Mouse (Mus musculus) telencephalon, adult 2 months (tissue): Measurements from ENCODE around the gene Milr1.
"Not testable (repeated sequence)": the region's sequence is repeated elsewhere in the genome, so short reads cannot be mapped to it uniquely, and the experiment has no call there.

Experiments
- DNase-seq: peaks from one replicate; pipeline ENCODE4 v3.0.0-alpha.2; 2011; ENCODE audit warnings: low read depth, low spot score

The Milr1 gene

DNA sequence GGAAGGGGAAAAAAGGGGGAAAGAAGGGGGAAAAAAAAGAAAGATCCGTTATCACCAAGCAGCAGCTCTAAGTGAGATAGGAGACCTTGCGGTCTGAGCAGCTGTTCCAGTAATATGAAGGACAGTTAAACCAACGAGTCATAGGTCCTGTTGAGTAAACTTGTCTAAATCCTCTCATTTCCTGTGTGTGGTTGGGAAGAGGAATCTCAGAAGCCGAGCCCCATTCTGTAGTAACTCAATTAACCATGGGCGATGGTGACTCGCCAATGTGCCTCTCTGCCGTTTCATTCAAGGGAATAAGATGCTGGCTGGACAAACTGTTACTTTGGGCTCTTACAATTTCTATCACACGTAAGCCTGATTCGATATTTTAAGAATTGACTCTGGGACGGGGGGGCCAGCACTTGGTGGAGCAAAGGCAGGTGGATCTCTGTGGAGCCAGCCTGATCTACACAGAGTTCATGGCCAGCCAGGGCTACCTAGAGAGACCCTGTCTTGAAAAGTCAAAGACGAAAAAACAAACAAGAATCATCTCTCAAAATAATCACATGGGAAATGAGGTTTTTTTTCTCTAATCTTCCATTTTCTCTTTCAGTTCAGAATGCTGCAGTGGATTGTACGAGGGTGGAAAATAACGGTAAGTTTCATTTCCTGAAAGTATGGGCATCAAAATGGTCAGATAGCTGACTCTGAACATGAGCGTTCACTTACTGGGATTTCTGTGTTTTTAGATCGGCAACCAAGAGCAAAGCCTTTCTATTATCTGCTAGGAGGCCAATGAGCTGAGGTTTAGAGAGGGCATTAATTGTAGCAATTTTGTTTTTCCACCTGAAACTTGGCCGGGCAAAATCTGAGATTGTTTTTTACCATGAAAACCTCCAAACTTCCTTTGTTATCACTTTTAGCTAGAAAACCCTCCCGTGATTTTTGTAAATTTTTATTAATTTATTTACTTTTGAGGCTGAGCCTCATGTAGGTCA lies at the start of gene Milr1:
Gene Milr1, plus strand, starts transcription at position 188 of the 980 bp plus-strand sequence.
- DNase-seq = no peak

DNA sequence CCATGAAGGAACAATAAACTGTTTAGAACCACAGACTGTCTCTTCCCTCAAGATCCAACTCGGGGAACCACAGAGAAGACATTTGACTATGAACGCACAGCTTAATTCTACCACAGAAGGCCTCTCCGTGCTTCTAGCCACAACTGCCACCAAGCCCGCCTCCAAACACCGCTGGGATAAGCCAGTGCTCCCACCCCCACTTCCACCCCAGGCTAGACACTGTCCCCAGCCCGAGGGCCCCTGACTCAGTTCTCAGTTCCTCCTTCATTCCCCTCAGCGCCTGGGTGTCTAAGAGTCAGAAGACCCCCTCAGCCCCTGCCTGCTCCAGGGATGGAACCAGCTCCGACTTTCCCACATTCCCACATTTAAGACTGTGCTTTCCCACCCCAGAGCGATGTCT lies 49.4 kb upstream of the Milr1 start:
- DNase-seq = no peak

DNA sequence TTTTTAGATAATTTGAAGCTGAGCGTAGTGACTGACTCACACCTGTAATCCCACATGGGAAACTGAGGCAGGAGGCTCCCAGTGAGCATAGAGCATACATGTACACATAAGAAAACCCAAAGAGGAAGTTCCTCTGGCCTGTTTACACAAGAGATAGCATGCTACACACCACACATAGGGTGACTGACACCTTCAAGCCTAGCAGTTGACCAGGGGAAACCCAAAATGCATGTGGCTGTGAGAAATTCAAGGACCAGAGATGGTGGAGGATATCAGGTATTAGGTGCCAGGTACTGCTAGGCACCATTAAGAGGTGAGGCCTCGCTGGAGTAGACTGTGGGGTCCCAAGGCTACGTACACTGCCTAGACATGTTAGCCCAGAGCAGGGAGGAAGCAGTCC lies 48.4 kb upstream of the Milr1 start:
- DNase-seq = no peak

DNA sequence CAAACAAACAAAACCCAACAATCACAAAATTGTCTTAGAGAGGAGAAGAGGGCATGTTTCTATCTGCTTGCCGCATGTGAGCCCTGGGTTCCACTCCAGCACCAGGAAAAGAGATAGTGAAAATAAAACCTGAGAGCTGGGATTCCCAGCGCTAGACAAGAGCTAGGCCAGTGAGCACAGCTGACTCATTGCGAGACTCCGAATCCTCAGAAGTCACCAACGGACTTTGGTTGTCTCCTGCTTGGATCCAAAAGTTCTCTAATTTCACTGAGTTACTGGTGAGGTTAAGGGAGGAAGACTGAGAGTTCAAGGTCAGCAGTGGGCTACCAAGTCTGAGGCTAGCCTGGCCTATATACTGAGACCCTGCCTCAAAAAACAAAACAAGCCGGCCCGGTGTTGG lies 47.1 kb upstream of the Milr1 start:
- DNase-seq = no peak

DNA sequence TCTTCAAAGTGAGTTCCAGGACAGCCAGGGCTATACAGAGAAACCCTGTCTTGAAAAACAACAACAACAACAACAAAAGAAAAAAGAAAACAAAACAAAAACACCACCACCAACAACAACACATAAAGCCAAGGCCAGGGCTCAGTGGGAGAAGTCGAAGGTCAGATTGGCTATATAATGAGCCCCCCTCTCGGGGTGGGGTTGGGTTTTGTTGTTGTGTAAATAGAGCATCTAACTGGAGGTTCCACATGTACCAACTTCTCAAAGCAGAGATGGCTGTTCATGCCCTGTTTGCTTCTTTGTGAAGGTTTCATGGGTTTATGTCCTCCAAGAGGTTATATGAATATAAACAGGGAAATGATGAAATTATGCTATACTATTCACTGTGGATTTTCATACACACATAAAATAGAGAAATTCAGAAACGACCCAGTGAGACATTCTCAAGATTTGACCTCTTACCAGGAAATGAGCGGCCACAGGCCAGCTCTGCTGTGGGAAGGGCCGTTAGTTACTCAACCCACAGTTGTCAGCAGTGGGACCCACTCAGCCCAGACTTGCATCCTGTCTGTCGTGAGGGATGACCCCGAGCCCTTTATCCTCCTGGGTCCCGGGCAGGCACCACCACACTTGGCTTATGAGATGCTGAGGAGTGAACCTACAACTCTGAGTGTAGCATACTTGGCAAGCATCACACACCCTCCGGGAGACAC lies 46.5 kb upstream of the Milr1 start:
- DNase-seq = no peak

DNA sequence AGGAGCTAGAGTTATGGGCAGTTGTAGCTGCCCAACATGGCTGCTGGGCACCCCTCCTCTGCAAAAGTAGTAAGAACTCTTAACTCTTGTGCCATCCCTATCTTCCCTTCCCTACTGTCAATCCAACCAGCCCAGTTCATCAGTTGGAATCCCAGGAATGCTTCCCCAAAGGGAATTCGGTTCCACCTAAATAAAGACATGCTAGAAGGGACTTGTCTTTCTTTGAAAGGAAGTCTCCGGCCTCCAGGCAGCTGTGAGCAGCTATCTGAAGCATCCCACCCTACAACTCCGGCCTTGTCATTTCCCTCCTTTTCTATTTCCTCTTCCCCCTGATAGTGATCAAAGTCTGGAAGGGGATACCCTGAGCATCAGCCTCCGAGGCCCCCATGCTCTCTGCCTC lies 44.8 kb upstream of the Milr1 start:
- no peak for DNase-seq

DNA sequence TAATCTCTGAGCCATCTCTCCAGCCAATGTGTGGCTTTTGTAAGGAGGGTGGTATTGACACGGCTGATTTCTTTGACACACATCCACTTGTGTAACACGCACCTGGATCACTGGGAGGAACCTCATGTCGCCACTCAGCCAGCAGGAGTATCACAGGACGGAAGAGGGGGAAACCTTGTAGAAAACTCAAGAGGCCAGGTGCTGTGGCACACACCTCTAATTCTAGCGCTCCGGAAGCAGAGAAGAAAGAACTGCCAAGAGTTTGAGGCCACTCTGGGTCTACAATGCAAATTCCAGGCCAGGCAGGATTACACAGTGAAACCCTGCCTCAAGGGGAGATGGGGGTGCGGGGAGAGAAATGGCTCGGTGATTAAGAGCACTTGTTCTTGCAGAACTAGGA lies 43.9 kb upstream of the Milr1 start:
- DNase-seq = no peak

DNA sequence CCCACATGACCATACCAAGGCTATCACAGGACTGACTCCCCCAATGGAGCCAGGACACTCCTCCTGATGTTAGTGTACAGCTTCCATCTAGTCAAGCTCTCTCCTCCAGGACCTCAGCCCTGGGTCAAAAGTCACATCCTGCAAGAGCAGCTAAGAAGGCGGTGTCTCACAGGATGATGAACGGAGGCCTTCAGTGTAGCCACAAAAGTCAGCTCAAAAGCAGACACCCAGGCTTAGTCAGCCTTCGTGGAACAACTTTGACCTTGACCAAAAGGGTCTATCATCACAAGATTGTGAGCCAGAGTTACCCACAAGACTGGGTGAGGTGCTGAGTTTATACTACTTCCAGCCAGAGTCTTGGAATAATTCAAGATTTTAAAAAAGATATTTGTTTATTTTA lies 43.2 kb upstream of the Milr1 start:
- DNase-seq = no peak

DNA sequence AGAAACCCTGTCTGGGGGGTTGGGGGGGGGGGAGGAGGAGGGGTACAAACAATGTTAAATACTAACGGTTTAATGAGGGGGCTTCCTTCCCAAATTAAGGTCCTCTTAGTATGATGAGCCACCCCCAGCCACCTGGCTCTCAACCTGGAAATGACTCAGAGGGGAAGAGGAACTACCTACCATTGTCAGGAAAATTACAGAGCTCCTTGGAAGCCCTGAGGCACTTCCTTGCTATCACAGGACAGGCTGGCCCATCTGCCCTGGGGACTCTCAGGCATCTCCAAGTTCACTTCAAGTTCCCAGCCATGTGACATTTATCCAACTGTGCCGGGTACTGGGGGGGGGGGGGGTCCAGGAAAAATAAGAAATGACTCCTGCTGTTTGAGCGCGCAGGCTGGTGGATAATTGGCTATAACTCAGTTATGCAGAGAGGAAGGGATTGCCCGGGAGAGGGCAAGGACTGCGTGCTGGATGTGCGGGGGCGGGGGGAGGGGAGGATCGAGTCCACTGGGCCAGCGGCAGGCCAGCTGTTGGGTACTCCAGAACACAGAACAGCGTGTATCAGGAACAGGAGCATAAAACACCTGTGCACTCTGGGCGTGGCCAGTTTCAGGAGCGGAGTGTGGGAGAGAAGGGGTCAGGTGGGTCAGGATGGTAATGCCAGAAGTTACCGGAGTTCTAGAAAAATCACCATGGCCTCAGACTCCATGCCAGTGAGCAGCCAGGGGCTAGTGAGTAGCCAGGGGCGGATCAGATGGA lies 41.6 kb upstream of the Milr1 start:
- no peak for DNase-seq

DNA sequence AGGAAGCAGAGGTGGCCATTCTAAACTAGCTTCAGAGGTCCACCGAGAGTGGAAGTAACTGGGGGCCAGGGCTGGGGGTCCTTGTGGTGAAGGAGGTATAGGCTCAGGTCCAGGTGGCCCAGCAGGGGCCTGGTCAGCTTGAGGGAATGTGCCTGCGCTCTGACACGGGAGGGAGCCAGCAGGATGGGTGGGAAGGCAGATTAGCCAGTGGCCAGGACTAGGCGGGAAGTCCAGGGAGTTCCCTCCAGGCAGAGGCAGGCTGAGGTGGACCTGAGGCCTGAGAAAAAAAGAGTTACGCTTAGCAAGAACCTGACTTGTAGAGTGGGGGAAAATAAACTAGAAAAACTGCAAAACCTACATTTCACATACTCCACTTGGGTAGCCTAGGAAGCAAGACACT lies 40.2 kb upstream of the Milr1 start:
- DNase-seq = no peak

DNA sequence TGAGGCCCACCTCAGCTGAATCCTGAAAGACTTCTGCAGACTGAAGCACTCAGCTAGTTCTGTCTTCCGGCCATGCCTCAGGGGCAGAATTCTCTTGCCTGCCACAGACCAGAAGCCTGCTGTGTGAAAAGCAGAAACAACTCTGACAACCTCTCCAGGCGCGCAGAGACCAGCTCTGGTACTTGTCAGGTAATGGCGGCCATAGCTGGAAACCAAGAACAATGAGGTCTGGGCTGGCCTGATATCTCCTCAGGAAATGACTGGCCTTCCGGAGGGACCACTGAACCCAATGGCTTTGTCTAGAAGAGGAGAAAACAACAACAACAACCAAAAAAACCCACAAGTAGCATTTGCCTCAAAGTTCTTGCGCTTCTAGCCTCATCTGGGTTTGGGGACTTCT lies 36.0 kb upstream of the Milr1 start:
- DNase-seq = no peak

DNA sequence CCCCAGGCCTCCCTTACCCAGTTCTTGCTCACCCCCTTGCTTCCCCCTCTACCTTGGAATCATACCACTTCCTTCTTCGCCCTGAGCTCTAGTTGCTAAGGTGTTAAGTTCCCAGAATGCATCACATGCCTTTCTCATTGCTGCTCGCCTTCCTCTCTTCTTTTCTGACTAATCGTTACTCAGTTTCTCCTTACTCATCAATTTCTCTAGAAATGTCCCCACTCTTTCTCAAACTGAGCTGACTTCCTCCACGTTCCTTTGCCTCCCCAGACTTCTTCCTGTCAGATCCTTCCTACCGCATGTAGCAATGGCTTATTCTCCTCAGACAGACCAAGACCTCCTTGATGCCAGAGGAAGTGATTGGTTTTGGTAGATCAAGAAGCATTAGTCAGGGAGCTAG lies 34.5 kb upstream of the Milr1 start:
- no peak for DNase-seq

DNA sequence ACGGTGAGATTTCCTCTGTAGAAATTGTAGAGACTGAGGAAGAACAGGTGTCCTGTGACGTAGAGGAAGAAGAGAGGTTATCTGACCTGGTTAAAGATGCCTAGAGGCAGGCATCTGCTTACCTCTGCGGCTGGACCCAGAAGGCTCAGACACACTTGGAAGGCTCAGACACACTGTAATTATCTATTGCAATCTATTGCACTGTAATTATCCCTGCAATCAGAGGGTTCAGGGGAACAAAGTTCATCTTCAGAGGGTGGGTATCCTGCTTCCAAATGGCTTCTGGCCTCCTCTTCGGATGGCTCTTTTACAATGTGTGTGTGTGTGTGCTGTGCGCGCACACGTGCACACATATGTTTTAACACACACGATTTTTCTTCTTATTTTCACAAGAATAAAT lies 30.6 kb upstream of the Milr1 start:
- no peak for DNase-seq

DNA sequence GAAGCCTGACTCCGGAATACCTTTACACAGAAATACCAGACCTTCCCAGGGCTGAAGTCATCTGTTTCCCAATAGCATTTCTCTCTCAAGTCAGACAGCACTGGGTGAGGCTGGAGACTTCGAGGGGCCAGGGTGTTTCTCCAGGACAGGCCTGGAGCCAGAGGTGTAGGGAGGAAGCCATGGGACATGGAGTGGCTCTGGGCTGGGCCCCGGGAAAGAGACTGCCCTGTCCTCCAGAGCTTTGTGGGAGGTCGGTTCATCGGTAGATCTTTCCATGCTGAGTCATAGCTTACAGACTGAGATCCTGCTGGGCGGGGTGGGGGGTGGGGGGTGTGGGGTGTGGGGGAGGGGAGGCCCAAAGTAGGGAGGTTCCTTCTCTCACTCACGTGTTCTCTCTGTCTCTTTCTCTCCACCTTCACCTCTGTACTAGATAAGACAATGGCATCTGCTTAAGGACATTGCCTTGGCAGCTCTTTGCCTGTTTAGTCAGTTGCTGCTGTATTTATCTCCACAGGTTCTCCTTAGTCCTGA lies 28.1 kb upstream of the Milr1 start:
- no peak for DNase-seq

DNA sequence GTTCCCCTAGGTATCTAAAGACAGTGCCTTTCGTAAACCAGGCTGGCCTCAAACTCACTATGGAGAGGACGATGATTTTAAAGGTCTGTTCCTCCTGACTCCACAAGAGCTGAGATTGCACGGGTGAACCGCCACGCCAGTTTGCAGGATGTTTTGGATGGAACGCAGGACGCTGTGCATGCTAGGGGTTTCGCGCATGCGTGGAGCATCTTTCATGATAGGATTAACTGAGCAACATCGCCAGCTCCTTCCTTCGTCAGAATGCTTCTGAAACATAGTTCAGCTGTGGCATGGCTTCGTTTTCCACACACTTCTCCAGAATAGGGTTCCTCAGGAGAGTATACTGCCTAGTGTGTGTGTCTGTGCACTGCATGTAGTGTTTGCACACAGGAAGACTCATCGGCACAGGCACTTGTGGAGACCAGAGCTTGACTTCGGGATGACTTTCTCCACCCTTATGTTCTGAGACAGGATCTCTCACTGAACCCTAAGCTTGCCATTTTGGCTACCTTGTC lies 27.4 kb upstream of the Milr1 start:
- no peak for DNase-seq

DNA sequence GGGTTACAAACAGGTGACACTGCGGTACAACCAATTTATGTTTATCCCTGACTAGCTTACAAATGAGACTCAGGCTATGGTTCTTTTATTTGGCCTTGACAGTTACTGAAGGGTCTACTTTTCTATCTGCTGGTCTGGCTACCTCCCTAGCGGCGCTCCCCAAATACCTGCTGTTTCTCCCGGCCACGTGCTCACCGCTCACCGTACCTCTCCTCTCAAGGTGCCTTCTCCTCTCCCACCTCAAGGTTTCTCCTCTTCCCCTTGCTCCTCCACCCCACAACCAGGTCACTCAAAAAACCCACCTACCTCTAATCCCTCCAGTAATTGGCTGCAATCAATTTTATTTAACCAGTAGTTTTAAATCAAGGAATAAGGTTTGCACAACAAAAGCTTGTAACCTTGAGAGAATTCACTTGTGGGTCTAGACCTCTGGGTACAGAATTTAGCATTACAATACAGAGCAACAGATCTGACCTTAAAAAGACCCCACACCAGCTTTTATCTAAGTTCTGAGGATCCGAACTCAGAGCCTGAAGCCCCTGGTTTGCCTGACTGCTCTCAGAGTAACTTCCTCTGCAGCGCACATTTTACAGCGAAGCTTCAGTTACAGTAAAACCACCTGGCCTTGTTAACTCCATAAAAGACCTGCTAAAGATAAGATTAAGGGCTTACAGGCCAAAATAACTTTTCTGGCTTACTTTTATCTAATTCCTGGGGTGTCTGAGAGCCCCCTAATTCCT lies 26.7 kb upstream of the Milr1 start:
- no peak for DNase-seq

DNA sequence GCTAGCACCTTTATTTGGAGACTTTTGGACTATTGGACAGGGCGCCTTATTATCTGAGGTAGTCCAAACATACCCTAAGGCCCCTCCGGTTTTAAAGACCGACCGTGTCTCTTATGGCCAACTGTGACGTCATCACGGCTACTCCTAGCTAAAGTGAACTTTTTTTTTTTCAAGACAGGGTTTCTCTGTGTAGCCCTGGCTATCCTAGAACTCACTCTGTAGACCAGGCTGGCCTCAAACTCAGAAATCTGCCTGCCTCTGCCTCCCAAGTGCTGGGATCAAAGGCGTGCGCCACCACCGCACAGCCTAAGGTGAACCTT lies 26.1 kb upstream of the Milr1 start:
- not testable (repeated sequence) for DNase-seq

DNA sequence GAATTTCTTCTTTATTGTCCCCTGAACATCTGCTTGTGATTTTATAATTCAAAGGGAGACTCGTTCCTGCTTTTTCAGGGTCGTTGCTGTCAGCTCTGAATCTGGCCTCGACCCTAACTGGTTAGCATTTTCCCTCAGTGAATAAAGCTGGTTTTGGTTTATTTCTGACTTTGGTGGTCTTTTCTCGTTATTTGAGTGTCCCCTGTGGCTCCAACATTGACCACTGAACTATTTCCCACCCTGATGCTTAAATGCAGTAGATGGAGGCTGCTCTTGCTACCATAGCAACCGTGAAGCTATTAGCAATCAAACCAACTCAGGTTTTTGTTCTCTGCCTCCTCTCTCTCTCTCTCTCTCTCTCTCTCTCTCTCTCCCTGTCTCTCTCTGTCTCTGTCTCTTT lies 23.1 kb upstream of the Milr1 start:
- DNase-seq = no peak

DNA sequence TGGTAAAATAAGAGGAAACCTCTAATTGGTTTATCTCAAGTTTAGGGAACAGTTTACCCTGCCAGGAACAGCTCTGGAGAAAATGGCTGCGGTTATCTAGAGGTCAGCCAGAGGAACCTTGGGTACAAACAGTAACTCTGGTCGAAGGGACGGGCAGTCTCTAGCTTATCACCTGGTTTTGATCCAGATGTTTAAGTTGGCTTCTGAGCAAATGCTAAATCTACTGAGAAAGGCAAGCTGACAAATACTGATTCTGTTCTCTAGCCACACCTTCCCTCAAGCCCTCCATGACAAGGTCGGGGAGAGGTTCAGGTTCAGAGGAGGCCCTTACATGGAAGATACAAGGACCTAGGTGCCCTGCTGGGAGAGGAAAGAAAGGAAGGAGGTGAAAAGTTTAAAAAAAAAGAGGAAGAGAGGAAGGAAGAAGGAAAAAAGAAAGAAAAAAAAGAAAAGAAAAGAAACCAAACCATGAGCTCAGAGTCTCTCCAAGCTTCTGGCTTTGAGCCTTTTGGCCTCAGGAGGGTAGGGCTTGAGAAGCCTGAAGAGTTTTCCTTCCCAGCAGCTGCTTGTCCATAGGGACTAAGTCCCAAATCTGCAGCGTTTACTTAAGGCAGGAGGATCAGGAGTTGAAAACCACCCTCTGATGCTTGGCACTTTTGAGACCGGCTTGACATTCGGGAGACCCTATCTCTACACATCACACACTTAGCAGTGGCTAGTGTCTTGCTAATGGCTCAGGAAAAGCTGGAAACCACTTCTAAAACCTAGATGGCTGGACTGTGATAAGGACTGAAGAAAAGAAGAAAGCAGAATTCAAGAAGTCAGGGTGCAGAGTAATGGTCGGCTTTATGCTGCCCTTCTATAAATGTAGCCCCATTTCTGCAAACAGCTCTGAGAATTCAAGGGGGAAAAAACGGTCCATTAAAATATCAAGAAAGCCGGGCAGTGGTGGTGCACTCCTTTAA lies 22.3 kb upstream of the Milr1 start:
- no peak for DNase-seq

DNA sequence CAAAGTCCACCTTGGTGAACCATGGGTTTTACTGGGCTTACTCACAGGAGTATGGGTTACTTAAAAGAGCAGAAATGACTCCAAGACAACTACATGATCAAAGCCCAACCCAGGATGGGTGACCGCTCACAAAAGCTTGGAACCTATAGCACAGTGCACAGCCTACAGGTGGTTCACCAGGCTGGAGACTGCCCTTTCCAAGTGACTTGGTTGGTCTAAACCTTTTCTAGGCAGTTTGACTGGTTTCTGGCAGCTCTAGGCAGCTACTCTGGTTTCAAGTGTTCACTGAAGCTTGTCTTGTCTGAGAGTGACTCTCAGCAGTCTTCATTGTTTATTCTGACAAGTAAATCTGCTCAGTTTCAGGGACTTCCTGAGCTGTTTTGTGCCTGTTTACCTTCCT lies 21.4 kb upstream of the Milr1 start:
- no peak for DNase-seq
